Mouse (Mus musculus) ES-E14 (cell line): ENCODE results near the gene Ctse.

Source experiments
- CHD2 ChIP-seq: IDR thresholded peaks from 2 replicates; pipeline ENCODE4 v1.6.1; 2014; ENCODE audit warnings: mild to moderate bottlenecking, low read depth, low read length, inconsistent platforms
- MAFK ChIP-seq: IDR thresholded peaks from 2 replicates; pipeline ENCODE4 v1.6.1; 2014; ENCODE audit warnings: mild to moderate bottlenecking, low read depth, low read length, inconsistent platforms; ENCODE audit not compliant: insufficient read depth
- ZNF384 ChIP-seq: IDR thresholded peaks from 2 replicates; pipeline ENCODE4 v1.6.1; 2012; ENCODE audit warnings: low read depth, low read length, inconsistent platforms

DNA sequence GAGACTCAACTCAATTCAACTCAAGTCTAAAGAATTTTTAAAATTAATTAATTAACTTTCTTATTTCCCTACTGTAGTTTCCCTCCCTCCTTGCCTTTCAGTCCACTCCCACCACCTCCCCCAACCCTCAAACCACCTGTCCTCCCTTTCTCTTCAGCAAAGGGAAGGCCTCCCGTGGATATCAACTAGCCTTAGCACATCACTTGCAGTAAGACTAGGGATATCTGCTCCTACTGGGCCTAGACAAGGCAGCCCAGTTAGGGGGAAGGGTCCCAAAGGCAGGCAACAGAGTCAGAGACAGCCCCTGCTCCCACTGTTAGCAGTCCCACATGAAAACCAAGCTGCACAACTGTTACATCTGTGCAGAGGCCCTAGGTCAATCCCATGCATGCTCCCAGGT lies 22.0 kb upstream of the Ctse start:
- TF ChIP-seq CHD2, result no peak
- no peak for TF ChIP-seq MAFK
- TF ChIP-seq ZNF384, result no peak
